ENCODE assay signal across 20 mouse cellular contexts in the genomic region with DNA sequence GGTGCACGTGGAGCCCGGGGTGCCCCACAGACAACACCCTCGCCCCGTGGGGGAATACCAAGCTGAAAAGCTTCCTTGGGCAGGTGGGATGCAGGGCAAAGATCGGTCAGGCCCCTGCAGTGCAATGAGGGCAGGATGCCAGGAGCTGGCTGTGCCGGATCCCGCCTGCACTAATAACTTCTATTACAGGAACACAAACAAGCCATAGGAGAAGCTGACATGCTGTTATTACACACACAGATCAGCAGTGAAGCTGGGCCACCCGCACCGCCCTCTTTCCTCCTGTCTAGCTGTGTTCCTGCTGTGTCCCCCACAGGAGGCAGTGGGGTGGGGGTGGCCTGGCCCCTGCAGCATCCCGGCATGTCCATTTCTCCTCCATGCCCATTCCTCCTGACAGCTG. TPM values are rescaled to one million over a fixed set of nuclear protein-coding genes. Genes with fewer than 3 reads are reported as not detected.
DNase-seq lines count a peak whose midpoint lies in the region; ATAC-seq lines count a peak whose summit lies in the region.
"Had no signal": no experiment of that assay in that cellular context is flagged by ENCODE, and none has a peak within 500 bp of the region (broad histone marks: within the 10 kb centered on the region; RNA-seq: fewer than 3 reads in every experiment).

No protein-coding gene starts in this region.

- H3K4me3 ChIP-seq in hindbrain, embryonic 13.5 days, result no peak overlapping the region
- no peak overlapping the region for H3K4me3 ChIP-seq in hindbrain, embryonic 14.5 days (replicated peaks; ENCODE audit: low read length)
- H3K4me3 ChIP-seq in limb, embryonic 11.5 days (ENCODE audit: low read depth, low read length), result no peak overlapping the region
- no peak overlapping the region for H3K4me3 ChIP-seq in limb, embryonic 10.5 days
- H3K4me3 ChIP-seq: embryonic facial prominence, embryonic 15.5 days; erythroblast, embryonic 14.5 days; forebrain, embryonic 10.5 days; forebrain, embryonic 15.5 days; heart, embryonic 13.5 days had no signal

- peaks cover 49% of the 10 kb centered on the region for H3K36me3 ChIP-seq in hindbrain, embryonic 13.5 days
- H3K36me3 ChIP-seq in hindbrain, embryonic 14.5 days (replicated peaks; ENCODE audit: control insufficient read depth, insufficient read depth), result peaks cover 41% of the 10 kb centered on the region
- peaks cover 5% of the 10 kb centered on the region; the same call in 1 of the 2 replicates for H3K36me3 ChIP-seq in limb, embryonic 11.5 days (ENCODE audit: control insufficient read depth, insufficient read depth, low read length)
- peaks cover 12% of the 10 kb centered on the region; the same call in 1 of the 2 replicates for H3K36me3 ChIP-seq in limb, embryonic 10.5 days

- WGBS in hindbrain, embryonic 13.5 days, result 59% methylated on average over 10 of the region's 10 CpGs
- WGBS in hindbrain, embryonic 14.5 days, result 67% methylated on average over 10 of the region's 10 CpGs
- 86% methylated on average over 10 of the region's 10 CpGs for WGBS in limb, embryonic 11.5 days
- 86% methylated on average over 10 of the region's 10 CpGs for WGBS in limb, embryonic 10.5 days

- no peaks in the 10 kb centered on the region for H3K9me3 ChIP-seq in hindbrain, embryonic 13.5 days
- no peaks in the 10 kb centered on the region for H3K9me3 ChIP-seq in hindbrain, embryonic 14.5 days (ENCODE audit: control insufficient read depth, low read length)
- no peaks in the 10 kb centered on the region for H3K9me3 ChIP-seq in limb, embryonic 11.5 days (ENCODE audit: control insufficient read depth, low read length)
- no peaks in the 10 kb centered on the region for H3K9me3 ChIP-seq in limb, embryonic 10.5 days (replicated peaks)
- H3K9me3 ChIP-seq: embryonic facial prominence, embryonic 15.5 days; forebrain, embryonic 10.5 days; forebrain, embryonic 15.5 days; heart, embryonic 13.5 days had no signal

- DNase-seq in cerebellum, adult 9-11 months, result peak; percentile 67
- DNase-seq in cerebellum, postnatal 4 days (ENCODE audit: low spot score in 2 of 2), result no peak
- DNase-seq in hindbrain, embryonic 14.5 days (ENCODE audit: low spot score), result no peak
- DNase-seq in limb, embryonic 11.5 days (ENCODE audit: low spot score), result no peak
- no peak for DNase-seq in limb, embryonic 10.5 days (ENCODE audit: low spot score)
- DNase-seq: adrenal gland, adult 2 months; adrenal gland, postnatal 25 days; embryo, embryonic 11 days; gastrocnemius, postnatal 36 days; heart, adult 11 months; heart, postnatal 36 days; kidney, adult 11 months had no signal

- H3K9ac ChIP-seq in hindbrain, embryonic 13.5 days, result peak overlapping the region; percentile 35; the same call in 1 of the 2 replicates
- no peak overlapping the region for H3K9ac ChIP-seq in hindbrain, embryonic 14.5 days
- 0 out of 2 replicates have a peak overlapping the region, but pooled peaks have one; percentile 12 for H3K9ac ChIP-seq in limb, embryonic 11.5 days (ENCODE audit: low read length)
- H3K9ac ChIP-seq: embryonic facial prominence, embryonic 15.5 days; forebrain, embryonic 15.5 days; heart, embryonic 13.5 days had no signal

- peaks cover 24% of the 10 kb centered on the region for H3K27me3 ChIP-seq in hindbrain, embryonic 13.5 days
- peaks cover 6% of the 10 kb centered on the region; the same call in 1 of the 2 replicates for H3K27me3 ChIP-seq in hindbrain, embryonic 14.5 days (ENCODE audit: control insufficient read depth, insufficient read depth, low read length)
- H3K27me3 ChIP-seq in limb, embryonic 11.5 days (ENCODE audit: control insufficient read depth, insufficient read depth, low read length), result peaks cover 13% of the 10 kb centered on the region; the same call in 1 of the 2 replicates
- H3K27me3 ChIP-seq in limb, embryonic 10.5 days (ENCODE audit: low read depth, poor library complexity, severe bottlenecking), result peaks cover 33% of the 10 kb centered on the region

- peaks cover 32% of the 10 kb centered on the region for H3K4me1 ChIP-seq in hindbrain, embryonic 13.5 days (replicated peaks)
- peaks cover 13% of the 10 kb centered on the region for H3K4me1 ChIP-seq in hindbrain, embryonic 14.5 days (replicated peaks; ENCODE audit: control insufficient read depth, insufficient read depth, low read length)
- peaks cover 4% of the 10 kb centered on the region; the same call in 1 of the 2 replicates for H3K4me1 ChIP-seq in limb, embryonic 11.5 days (ENCODE audit: control insufficient read depth, insufficient read depth, low read length)
- peaks cover 9% of the 10 kb centered on the region for H3K4me1 ChIP-seq in limb, embryonic 10.5 days

- H3K4me2 ChIP-seq in hindbrain, embryonic 13.5 days, result no peak overlapping the region
- no peak overlapping the region for H3K4me2 ChIP-seq in hindbrain, embryonic 14.5 days (replicated peaks)
- no peak overlapping the region for H3K4me2 ChIP-seq in limb, embryonic 11.5 days (ENCODE audit: low read depth, severe bottlenecking)
- H3K4me2 ChIP-seq: embryonic facial prominence, embryonic 15.5 days; forebrain, embryonic 15.5 days; heart, embryonic 13.5 days had no signal

- no peak for ATAC-seq in hindbrain, embryonic 13.5 days (ENCODE audit: low FRiP score)
- no peak for ATAC-seq in hindbrain, embryonic 14.5 days (ENCODE audit: low FRiP score)
- ATAC-seq in limb, embryonic 11.5 days (ENCODE audit: insufficient number of reproducible peaks, low FRiP score, low TSS enrichment, low read depth), result no peak
- ATAC-seq: forebrain, embryonic 15.5 days; hindbrain, postnatal 0 days had no signal

- H3K27ac ChIP-seq in hindbrain, embryonic 13.5 days, result no peak overlapping the region
- no peak overlapping the region for H3K27ac ChIP-seq in hindbrain, embryonic 14.5 days
- H3K27ac ChIP-seq in limb, embryonic 11.5 days (replicated peaks; ENCODE audit: low read depth, low read length), result no peak overlapping the region
- H3K27ac ChIP-seq in limb, embryonic 10.5 days, result no peak overlapping the region
- H3K27ac ChIP-seq: embryonic facial prominence, embryonic 15.5 days; forebrain, embryonic 10.5 days; forebrain, embryonic 15.5 days; heart, embryonic 13.5 days; hindbrain, postnatal 0 days had no signal

RNA-seq across cellular contexts. Expression of a gene that starts 3.6 kb away (rescaled TPM):
- polyA plus RNA-seq in hindbrain, embryonic 13.5 days (2015; fragmentation: Nextera tagmentation; extraction: Ambion mirVana), result 37.5 and 40.2 TPM in 2 replicates
- 29.7 and 32.2 TPM in 2 replicates for polyA plus RNA-seq in hindbrain, embryonic 14.5 days (2014; fragmentation: Nextera tagmentation; extraction: Ambion mirVana)
- polyA plus RNA-seq in limb, embryonic 11.5 days (2014; fragmentation: Nextera tagmentation; extraction: Ambion mirVana), result 0.07 and 0.16 TPM in 2 replicates
- 0.11 and 0.18 TPM in 2 replicates for polyA plus RNA-seq in limb, embryonic 10.5 days (2016; fragmentation: Nextera tagmentation; extraction: Ambion mirVana)
- polyA plus RNA-seq: erythroblast, embryonic 14.5 days; heart, postnatal 0 days had no signal

RNA-seq across cellular contexts. Expression of a gene that starts 8.2 kb away (rescaled TPM):
- polyA plus RNA-seq in hindbrain, embryonic 13.5 days (2015; fragmentation: Nextera tagmentation; extraction: Ambion mirVana), result 42.3 and 44.0 TPM in 2 replicates
- 33.7 and 33.8 TPM in 2 replicates for polyA plus RNA-seq in hindbrain, embryonic 14.5 days (2014; fragmentation: Nextera tagmentation; extraction: Ambion mirVana)
- polyA plus RNA-seq in limb, embryonic 11.5 days (2014; fragmentation: Nextera tagmentation; extraction: Ambion mirVana), result 7.8 and 7.9 TPM in 2 replicates
- polyA plus RNA-seq in limb, embryonic 10.5 days (2016; fragmentation: Nextera tagmentation; extraction: Ambion mirVana), result 10.9 and 14.7 TPM in 2 replicates

RNA-seq across cellular contexts. Expression of a gene that starts 14.3 kb away (rescaled TPM):
- polyA plus RNA-seq in hindbrain, embryonic 13.5 days (2015; fragmentation: Nextera tagmentation; extraction: Ambion mirVana), result 13.4 and 13.5 TPM in 2 replicates
- polyA plus RNA-seq in hindbrain, embryonic 14.5 days (2014; fragmentation: Nextera tagmentation; extraction: Ambion mirVana), result 17.7 and 20.9 TPM in 2 replicates
- 4.6 and 4.8 TPM in 2 replicates for polyA plus RNA-seq in limb, embryonic 11.5 days (2014; fragmentation: Nextera tagmentation; extraction: Ambion mirVana)
- polyA plus RNA-seq in limb, embryonic 10.5 days (2016; fragmentation: Nextera tagmentation; extraction: Ambion mirVana), result 4.3 and 4.5 TPM in 2 replicates
- polyA plus RNA-seq: erythroblast, embryonic 14.5 days had no signal

RNA-seq across cellular contexts. Expression of a gene that starts 30.9 kb away (rescaled TPM):
- 292 and 304 TPM in 2 replicates for polyA plus RNA-seq in hindbrain, embryonic 13.5 days (2015; fragmentation: Nextera tagmentation; extraction: Ambion mirVana)
- 260 and 276 TPM in 2 replicates for polyA plus RNA-seq in hindbrain, embryonic 14.5 days (2014; fragmentation: Nextera tagmentation; extraction: Ambion mirVana)
- polyA plus RNA-seq in limb, embryonic 11.5 days (2014; fragmentation: Nextera tagmentation; extraction: Ambion mirVana), result 219 and 221 TPM in 2 replicates
- polyA plus RNA-seq in limb, embryonic 10.5 days (2016; fragmentation: Nextera tagmentation; extraction: Ambion mirVana), result 284 and 291 TPM in 2 replicates

RNA-seq across cellular contexts. Expression of a gene that starts 40.8 kb away (rescaled TPM):
- 45.0 and 46.9 TPM in 2 replicates for polyA plus RNA-seq in hindbrain, embryonic 13.5 days (2015; fragmentation: Nextera tagmentation; extraction: Ambion mirVana)
- 35.9 and 37.2 TPM in 2 replicates for polyA plus RNA-seq in hindbrain, embryonic 14.5 days (2014; fragmentation: Nextera tagmentation; extraction: Ambion mirVana)
- 64.0 and 73.5 TPM in 2 replicates for polyA plus RNA-seq in limb, embryonic 11.5 days (2014; fragmentation: Nextera tagmentation; extraction: Ambion mirVana)
- 113 and 128 TPM in 2 replicates for polyA plus RNA-seq in limb, embryonic 10.5 days (2016; fragmentation: Nextera tagmentation; extraction: Ambion mirVana)

Comparison
In these comparisons a context has a peak if more than half of its experiments do, and no peak if none do; other contexts are left out.
1. RNA of a gene that starts 3.6 kb away (polyA plus RNA-seq): 37.5 to 40.2 TPM in hindbrain, embryonic 13.5 days and 29.7 to 32.2 TPM in hindbrain, embryonic 14.5 days; 0.11 to 0.18 TPM in limb, embryonic 10.5 days and 0.07 to 0.16 TPM in limb, embryonic 11.5 days; every median in the first group is over 10 times any median in the second.